Mouse (Mus musculus): ENCODE data around the gene Fezf1.

Gene Fezf1

DNA sequence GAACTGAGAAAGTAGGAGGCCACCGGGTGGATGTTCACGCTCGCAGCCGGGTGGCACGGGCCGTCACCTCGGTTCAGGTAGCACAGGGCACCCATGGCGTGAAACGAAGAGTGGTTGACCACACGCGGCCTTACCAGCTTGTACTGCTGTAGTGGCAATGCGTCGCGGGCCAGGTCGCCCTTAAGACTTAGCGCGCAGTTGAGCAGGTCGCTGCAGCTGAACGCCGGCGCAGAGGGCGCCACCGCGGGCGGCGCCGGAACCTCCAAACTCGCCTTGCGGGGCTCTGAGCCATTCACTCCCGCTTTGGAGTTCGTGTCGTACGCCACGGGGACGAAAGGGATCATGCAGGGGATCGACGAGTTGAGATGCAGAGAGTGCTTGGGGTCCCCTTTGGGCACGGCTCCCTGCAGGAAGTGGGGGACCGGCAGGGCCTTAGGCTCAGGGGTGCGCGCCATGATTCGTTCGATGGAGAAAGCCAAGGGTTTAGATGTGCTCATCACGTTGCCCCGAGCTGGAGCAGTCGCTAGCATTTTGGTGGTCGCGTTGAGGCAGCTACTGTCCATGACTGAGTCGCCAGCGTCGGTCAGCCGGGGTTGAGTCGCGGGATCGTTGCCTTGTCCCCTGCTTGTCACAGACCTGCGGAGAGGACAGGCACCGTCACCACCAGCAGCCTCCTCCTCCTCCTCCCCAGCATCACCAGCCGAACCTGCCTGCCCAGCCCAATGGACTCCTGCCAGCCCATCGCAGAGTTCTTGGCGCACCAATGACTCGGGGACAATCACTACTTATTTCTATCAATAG, 450 bp downstream of the Fezf1 start:
- intact Hi-C loops (cut with DNase I), result no loop called here

DNA sequence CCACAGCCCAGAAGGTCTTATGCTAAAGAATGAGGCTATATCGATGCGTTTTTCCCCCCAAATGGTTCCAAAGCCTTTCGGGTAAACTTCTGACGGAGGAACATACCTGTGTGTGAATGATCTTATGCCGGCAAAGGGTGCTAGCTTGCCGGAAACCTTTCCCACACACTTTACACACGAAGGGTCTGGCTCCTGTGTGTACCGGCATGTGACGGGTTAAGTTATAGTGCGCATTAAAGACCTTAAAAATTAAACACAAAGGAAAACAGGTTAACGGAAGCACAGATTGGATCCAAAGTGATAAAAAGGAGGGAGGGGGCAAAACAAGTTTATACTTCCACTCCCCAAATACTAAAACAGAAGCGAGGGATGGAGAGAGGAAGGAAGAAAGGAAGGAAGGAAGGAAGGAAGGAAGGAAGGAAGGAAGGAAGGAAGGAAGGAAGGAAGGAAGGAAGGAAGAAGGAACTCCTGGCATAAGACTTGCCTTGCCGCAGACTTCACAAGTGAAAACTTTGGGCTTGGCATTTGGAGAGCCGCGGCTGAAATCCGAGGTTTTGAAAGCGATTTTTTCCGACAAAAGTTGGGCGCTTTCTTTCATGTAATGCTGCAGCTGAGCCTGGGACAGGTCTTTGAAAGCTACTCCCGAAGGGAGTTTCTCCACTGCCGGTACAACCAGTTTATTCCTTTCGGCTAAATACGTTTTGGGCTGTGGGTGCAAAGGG, 1.2 kb downstream of the Fezf1 start:
- intact Hi-C loops (cut with DNase I), result no loop called here

DNA sequence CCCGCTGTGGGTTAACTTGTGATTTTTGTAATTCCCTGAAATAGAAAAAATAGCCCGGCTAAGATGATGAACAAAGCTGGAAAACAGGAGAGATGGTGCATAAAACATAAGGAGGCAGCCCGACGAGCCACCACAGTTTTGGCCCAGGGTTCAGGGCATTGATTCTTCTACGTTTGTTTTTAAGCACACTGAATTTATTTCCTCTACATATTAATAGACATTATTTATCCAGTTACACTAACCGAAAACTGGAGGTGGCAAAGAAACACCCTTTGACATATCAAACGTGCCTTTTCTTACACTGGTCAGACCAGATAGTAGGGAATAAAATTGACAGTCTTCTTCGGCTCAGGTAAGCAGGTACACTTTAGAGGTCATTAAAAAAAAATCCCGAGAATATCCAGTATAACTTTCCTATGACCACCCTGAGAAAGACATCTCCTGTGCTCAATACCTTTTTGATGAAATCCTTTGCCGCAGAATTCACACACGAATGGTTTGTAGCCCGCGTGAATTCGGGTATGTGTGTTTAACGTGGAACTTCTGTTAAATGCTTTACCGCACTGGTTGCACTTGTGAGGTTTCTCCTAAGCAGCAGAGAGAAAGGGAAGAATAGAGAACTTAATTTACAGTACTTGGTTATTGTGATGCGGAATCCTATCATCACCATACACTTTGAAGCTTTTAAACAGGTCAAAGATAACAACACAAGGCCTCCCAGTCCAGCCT, 1.9 kb downstream of the Fezf1 start:
- intact Hi-C loops (cut with DNase I), result no loop called here

DNA sequence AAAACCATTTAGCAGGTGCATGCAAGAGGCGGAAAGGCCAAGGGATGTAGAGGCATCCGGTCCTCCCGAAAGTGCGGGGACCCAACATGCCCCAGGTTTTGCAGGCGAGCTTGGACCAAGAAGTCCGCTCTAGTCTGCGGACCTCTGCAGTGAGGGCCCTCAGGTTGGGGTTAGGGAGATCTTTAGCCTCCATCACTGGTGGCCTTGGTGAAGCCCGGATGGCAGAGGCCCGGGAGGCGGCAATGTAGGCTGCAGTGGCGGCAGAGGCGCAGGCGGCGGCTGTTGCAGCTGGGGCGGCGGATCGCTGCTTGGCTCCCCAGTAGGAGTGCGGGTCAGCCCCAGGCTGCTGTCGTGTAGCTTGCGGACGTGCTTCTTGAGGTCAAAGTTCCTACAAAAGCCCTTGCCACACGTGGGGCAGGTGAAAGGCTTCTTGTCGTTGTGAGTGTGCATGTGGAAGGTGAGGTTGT, 2.6 kb downstream of the Fezf1 start:
- intact Hi-C loops (cut with DNase I), result no loop called here

DNA sequence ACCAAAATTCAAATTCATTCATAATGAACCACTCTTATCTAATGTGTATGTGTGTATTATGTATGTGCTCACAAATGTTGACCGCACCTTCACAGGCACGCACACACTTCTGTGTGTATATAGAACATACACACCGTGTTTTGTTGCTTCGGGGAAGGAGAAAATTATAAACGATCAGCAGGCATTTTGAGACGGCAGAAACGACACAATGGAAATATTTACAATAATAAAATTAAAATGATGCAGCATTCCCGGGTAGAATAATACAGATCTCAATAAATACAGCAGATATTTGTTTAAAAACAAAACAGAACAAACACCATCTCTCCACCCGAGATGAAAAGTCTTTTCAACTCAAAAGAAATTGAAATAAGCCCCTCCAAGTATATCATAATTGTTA, 3.0 kb downstream of the Fezf1 start:
- intact Hi-C loops (cut with DNase I), result no loop called here

DNA sequence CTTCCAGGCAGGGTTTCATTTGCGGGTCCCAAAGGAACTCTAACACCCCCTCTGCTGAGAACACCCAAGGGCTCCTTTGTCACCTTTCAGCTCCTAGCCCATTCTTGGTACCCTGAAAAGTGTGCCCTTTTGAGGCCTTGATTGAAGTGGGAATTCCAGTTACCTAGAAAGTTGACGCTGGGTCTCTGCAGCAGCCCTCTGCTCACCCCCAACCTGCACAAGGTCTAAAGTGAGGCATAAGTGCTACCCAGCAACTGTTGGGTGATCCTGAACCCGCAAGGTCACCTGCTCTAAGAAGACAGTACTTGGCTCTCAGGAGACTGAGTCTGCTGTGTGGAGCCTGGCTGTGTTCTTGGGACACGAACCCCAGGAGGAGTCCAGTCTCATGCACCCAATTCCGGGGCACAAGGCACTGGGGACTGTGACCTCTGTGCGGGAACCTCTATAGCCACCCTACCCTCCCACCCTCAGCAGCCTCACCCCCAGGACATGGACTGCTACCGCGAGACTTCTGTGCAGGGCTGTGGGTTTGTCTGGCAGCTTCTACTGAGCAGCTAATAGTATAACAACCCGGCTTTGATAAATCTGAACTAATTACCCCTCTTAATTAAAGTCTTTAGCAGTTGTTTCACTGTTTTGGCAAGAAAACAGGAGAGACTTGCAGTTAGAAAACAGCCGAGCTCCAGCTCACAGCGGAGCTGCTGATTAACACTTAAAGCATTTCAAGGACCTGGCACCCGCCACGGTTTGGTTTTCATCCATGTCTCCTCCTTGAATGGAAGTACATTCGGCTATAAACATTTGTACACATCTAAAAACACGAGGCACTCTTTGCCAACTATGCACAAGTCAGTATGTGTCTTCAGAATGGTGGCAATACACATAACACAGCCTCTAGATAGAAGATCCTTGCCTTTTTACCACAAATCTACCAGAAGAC, 4.1 kb downstream of the Fezf1 start:
- intact Hi-C loops (cut with DNase I), result no loop called here

DNA sequence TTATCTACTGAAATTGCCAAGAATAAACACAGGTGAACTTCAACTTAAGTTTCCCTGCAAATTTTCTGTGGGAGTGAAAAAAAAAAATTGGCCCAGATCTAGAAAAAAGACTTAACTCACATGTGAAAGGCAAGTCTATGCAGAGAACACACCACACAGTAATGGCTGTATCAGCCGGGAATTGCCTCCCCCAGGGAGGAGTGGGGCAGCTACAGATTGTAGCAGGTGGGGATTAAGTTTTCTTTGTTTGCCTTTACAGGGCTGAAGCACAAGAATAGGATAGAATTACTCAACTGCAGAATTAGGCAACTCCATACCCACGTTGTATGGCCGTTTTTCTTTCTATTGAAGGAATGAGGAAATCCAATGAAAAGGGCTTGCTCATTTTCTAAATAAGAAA, 36.7 kb downstream of the Fezf1 start:
- intact Hi-C loops (cut with DNase I), result no loop called here

DNA sequence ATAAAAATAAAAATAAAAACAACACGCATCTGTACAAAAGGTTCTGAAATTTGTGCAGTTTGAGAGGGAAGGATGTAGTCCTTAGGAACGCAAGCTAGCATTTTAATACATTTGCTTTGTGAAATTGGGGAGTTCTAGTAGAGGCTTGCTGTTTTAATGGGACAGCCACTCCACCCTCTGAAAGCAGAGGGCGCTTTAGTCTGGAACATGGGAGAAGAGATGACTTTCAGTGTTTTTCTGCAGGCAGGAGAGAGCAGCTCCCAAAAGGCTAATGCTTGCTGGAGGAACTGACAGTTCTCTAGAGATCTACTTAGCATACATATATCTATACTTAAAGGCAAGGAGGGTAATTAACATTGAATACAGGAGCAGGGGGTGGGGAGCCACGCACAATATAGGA, 40.4 kb downstream of the Fezf1 start:
- intact Hi-C loops (cut with DNase I), result no loop called here

DNA sequence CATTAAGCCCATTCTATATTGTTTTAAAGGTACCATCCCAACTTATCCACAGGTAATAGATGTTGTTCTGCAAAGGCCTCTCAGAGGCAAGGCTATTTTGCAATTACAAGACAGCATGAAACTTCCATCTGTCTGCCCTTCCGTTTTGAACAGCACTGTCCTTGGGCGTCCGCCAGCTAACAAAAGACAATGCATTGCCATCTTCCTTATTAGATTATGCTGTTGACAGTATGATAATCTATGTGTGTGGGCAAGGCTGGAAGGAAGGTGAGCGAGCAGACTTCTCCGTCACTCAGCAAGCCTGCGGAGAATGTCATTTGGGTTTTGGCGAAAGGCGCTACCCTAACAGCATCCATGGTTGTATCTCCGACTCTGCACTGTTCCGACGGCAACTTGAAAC, 45.5 kb downstream of the Fezf1 start:
- intact Hi-C loops (cut with DNase I), result no loop called here

Data from adrenal gland (tissue).